Mouse (Mus musculus) granulocyte monocyte progenitor cell, adult 5-6 weeks (primary cell): ENCODE measurements around the gene Vezt. TPM values are rescaled to one million over a fixed set of nuclear protein-coding genes. Genes with fewer than 3 reads are reported as not detected.

Experiments used
- ATAC-seq: replicated peaks from 2 replicates; pipeline ENCODE4 v1.8.0; 2016; ENCODE audit warnings: mild to moderate bottlenecking, moderate TSS enrichment, inconsistent platforms; ENCODE audit not compliant: poor library complexity, severe bottlenecking
- total RNA-seq, 2 experiments: library from RNA; stranded (forward) in 1 of 2; stranded (reverse) in 1 of 2; fragments of 200-712, 200-1000 nt in 1 of 2; fragments of >200 nt in 1 of 2; fragmentation: Nextera tagmentation in 1 of 2; gene quantifications; 2 replicates each; pipeline ENCODE4 v1.2.3; 2014 to 2017

Gene Vezt
- total RNA-seq, 2 experiments from 2014 or later = 8.4 to 10.4 TPM

DNA sequence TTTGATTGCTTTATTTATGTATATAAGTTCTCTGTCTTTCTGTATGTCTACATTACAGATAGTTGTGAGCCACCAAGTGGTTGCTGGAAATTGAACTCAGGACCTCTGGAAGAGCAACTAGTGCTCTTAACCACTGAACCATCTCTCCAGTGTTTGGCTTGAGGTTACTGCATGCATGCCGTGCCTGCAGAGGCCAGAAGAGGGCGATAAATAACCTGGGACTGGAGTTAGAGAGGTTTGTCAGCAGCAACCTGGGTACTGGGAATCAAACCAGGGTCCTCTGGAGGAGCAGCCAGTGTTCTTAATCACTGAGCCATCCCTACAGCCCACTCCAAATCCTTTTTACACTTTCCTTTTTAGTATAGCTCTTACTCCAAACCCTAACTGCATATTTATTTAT is 118.8 kb downstream of the Vezt start:
- no peak for ATAC-seq

DNA sequence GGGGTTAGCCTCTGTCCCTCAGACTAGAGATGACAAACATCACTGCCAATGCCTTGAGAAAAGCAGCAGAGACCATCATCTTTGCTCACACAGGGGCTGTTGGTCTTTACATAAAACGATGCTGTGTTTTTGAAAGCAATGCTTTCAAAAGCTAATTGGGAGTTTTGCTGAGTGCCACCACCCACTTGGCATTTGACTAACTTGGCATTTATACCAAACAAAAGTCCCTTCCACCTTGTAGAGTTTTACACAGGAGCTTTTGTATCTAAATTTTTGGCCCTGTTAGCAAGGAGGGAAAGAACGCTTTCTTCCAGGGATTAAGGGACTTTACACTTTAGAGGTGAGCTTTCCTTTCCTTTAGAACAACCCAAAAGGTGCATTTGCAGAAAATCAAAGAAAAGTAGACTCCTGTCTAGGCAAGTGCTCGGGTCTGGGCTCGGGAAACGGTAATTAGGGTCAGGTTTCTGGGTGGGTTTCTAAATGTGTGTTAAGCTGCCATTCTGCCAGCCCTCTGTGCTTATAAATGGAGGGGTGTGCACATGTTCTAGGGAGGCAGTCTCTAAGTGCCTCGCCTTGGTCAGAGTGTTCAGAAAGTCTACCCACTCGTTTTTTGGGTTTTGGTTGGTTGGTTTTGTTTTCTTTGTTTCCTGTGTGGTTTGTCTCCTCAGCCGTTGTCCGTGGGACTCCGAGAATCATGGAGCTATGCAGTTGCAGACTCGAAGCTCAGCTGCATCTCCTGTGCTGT is 119.9 kb downstream of the Vezt start:
- no peak for ATAC-seq

DNA sequence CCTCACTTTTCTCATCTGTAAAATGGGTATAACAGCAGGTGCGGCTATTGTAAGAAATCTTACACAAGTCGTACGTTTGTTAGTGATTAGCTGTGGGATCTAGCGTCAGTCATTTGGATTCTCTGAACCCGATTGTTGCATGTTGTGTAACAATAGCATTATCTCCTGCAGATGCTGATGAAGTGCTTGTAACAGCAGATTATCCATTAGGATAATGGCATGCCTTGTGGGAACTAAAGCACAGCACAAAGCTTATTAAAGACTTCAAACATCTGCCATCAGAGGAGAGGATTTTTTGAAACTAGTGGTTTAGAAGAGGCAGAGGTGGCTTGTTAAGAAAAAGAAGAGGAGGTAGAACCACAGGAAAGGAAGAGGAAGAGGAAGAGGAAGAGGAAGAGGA is 122.1 kb downstream of the Vezt start:
- no peak for ATAC-seq

DNA sequence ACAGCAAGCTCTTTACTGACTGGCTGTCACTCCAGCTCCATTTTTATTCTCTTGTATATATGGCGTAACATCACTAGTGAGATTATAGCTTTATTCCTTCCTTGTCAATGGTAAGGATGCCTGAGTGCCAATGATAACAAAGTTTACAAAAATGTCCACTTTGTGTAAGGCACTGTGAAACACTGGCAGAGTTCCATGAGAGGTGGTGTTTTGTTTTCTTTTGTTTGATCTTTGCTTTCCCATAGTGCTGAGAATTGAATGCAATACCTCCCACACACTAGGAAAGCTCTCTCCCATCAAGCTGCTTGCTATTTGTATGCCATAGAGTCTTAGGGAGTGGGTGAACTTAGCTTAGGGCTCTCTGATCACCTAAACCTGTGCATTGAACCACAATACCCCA is 122.7 kb downstream of the Vezt start:
- no peak for ATAC-seq

DNA sequence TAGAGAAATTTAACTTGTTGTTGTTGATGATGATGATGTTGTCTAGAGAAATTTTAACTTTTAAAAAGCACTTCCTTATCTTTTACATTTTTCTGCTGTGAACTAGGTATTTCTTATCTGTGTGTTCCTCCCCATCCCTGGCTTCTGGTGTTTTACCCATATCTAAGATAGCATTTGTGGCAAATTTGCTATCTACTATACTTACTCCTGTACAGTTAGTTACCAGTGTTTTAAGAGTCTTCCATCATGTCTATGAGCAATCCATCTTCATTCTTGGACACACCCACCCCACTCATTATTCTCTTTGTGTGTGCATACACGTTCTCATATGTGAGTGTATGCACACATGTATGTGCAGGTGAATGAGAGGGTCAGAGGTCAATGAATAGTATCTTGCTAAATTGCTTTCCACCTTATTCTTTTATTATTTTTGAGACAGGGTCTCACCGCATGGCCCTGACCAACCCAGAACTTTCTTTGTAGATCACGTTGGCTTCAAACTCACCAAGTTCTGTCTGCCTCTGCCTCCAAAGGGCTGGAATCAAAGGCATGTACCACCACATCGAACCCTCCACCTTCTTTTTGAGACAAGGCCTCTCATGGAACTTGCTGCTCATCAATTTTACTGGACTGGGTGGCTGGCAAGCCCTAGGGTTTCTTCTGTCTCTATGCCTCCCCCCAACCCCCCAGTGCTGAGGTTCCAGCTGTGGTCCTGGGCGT is 123.3 kb downstream of the Vezt start:
- no peak for ATAC-seq

DNA sequence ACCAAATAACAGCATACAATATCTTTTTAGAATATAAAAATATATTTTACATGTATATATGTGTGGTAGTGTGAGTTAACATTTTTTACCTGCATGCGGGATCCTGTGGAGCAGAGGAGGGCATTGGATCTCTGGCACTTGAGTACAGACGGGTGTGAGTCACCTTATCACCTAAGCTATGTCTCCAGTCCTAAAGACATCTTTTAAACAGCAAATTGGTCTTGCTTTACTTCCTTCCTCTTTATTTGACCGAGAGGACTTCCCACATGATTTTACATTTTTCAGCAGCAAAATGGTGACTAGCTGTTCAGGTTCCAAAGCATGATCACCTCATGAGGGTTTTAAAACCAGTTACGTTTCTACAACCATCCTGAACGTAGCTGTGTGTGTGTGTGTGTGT is 124.3 kb downstream of the Vezt start:
- ATAC-seq = peak; percentile 73

DNA sequence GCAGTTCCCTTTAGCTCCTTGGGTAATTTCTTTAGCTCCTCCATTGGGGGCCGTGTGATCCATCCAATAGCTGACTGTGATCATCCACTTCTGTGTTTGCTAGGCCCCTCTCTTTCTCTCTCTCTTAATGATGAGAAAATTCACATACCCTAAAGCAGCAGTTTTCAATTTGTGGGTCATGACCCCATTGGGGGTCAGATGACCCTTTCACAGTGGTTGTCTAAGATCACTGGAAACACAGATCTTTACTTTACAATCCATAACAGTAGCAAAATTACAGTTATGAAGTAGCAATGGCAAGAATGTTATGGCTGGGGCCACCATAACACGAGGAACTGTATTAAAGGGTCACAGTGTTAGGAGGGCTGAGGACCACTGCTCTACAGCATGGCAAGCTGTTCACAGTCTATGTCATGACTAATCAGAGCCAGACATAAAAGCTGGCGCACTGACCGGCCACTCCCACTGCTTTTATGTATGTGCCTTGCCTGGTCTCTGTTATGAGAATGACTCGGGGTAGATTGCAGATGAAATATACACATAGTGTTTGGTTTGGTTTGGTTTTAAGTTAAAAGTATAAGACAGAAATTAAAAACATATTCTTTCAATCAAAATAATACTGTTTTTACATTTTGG is 125.7 kb downstream of the Vezt start:
- no peak for ATAC-seq

DNA sequence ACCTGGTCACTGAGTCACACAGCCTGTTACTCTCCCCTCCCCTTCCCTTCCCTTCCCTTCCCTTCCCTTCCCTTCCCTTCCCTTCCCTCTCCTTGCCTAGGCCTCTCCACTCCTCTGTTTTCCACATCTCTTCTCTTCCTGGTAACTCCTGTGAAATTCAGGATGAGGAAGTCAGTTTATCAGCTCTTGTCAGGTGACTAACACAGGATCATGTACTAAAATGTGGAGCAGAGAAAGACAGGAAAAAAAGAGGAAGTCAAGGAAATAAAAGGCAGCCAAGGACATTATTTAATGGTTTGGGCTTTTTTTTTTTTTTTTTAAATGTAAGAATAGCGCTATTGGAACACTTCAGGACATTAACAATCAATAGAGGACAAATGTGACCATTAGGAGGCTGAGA is 126.6 kb downstream of the Vezt start:
- ATAC-seq = peak; percentile 34; the same call in 1 of the 2 replicates

DNA sequence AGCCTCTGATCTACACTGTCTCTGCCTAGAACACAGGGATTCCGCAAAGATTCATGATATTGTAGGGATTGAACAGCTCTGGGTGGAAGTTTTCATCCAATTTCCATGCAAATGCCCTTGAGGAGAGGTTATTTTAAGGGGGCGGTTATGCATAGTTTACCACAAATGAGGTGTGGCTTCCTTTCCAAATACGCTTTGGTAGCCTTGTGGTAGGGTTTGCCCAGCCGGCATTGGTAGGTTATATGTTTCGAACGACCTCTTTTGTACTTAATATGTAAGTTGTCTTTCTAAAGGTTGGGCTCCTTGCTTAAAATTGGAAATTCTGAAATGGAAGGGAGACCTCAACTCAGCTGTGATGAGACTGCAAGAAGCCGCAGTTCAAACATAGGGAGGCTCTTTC is 127.1 kb downstream of the Vezt start:
- no peak; the same call in 1 of the 2 replicates for ATAC-seq

DNA sequence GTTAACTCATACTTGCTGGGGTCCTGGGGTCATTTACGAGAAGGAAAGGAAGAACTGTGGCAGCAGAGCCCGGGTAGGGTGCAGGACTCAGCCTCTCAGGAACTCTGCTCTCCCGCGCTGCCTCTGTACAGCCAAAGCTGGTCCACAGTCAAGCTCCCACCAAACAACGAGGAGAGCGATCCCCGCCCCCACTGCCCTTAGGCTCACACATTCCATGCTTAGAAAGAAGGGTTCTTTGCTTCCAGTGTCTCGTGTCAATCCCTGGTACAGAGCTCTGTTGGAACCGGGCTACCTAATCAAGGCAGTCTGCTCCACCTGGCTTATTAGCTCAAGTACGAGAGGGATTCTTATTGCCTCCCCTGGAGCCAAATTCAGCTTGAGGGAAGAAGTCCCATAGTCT is 128.2 kb downstream of the Vezt start:
- ATAC-seq = no peak

DNA sequence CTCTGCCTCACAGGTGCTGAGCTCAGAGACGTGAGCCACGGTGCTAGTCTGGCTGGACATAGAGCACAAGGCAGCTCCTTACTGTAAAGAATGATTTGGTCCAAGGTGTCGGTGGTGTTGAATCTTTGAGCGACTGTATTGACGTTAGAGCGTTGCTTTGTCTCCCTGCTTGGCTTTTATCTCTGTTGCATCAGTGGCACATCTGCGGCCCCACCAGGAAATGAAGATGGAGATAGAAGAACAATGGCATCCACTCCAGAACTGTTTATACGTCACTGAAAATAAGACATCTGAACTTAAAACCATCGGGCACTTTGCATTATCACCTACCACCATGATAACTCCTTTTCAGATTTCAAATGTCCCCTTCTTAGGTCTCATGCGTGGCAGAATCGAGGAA is 135.7 kb downstream of the Vezt start:
- no peak for ATAC-seq

DNA sequence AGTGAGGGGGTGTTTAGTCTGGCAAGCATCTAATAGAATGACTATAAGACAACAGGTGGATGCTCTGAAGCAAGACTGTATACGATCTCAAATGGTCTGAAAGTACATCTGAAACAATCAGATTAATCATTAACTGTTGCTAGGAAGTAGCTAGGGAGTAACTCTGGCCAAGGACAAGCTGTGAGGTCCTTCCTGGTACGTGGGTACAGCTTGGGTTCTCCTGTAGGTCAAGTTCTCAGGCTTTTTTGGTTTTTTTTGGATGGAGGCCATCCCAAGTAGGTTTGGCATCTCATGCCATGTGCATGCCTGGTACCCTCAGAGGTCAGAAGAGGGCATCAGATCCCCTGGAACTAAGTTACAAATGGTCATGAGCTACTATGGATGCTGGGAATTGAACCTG is 136.3 kb downstream of the Vezt start:
- ATAC-seq = no peak

DNA sequence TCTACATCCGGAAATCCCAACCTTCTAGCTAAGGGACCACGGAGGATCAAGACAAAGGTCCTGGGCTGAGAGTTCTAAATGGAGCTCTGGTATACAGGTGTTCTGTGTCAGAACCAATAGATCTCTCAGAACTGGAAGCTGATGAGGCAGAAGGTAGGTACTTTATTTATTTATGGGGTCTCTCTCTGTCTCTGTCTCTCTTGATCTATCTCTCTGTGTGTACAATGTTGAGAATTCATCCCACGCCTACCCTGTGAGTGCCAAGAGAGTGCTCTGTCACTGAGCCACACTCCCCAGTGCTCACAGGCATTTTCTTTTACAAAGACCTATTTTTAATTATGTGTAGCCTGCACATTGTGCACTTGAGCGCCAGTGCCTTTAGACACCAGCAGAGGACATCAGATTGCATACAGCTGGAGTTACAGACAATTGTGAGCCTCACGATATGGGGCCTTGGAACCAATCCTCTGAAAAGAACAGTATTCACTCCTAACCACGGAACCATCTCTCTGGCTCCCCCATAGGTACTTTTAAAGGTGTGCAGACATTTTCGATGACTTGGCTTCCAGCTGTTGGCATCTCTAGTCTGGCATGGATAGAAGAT is 138.5 kb downstream of the Vezt start, which contains the start of gene Metap2:
Gene Metap2 (minus strand): TSS at position 51 of the 604 bp plus-strand sequence.
- no peak for ATAC-seq

DNA sequence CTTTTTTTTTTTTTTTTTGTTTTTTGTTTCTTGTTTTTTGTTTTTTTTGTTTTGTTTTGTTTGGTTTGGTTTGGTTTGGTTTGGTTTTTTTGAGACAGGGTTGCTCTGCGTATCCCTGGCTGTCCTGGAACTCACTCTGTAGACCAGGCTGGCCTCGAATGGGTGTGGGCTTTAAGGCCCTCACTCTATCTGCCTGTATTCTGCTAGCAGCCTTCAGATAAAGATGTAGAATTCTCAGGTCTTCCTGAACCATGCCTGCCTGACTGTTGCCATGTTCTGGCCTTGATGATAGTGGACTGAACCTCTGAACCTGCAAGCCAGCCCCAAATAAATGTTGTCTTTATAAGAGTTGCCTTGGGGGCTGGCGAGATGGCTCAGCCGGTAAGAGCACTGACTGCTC is 143.1 kb downstream of the Vezt start:
- ATAC-seq = no peak

DNA sequence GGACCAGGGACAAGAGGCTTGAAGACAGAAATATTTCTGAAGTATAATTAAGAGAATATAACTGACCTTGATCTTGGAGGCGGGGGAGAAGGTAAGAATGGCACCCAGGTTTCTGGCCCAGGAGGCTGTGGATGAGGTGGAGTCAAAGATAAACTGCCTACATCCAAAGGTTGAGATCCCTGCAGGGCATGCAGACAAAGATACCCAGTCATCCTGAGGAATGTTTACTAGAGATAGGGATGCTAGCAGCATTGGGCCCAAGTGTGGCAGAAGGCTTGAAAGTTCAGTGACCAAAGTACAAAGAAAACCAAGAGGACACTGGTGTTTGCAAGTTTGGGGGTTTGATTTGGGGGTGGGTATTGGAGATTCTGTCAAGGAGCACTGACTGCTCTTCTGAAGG is 144.6 kb downstream of the Vezt start:
- no peak for ATAC-seq

DNA sequence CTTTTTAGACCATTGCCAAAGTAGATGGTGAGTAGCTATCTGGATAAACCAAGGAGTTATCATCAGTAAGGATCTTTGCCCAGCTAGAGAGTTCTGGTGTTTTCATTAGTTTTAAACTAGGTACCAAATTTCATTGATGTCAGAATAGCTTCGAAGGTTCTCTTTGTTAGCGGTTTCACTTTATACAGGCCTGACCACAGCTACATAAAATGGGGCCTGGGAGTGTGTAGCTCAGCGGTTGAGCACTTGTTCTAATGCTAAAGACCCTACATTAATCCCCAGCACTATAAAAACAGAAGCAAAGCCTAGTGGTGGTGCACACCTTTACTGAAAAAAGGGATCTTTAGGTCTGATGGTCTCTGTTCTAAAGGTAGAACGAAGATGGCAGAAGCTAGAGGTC is 145.1 kb downstream of the Vezt start:
- ATAC-seq = no peak

DNA sequence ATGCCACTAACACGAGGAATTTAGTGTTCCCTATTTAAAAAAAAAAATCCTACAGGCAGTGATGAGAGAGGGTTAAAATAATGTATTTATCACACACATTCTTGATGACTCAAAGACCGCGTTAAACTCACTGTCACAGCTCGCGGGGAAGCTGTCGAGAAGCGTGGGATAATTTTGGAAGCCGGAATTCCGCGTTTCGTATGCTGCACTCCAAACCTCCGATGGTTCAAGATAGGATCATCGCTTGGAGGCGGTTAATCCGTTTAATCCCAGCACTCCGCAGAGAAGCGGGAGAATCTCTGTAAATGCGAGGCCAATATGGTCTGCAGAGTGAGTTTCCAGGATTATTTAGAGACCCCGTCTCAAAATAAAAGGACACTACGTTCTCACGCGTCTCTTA is 145.6 kb downstream of the Vezt start:
- peak; percentile 6; the same call in 1 of the 2 replicates for ATAC-seq

DNA sequence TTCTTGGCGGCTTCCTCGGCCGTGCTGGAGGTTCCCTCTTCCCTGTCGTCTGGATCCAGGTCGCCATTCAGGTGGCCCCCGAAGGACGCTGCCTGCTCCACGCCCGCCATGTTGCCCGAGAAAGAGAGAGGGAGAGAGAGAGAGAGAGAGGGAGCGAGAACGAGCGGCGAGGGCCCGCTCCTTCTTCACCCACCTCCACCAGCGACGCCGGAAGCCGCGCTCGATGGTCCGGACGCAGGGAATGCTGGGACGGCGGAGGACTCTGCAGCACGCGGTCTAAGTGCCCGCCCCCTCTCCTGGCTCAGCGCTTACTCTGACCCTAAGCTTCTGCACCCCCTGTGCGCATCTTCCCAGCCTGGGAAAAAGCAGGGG is 146.1 kb downstream of the Vezt start:
- peak; percentile 96 for ATAC-seq
